In the genomic region with DNA sequence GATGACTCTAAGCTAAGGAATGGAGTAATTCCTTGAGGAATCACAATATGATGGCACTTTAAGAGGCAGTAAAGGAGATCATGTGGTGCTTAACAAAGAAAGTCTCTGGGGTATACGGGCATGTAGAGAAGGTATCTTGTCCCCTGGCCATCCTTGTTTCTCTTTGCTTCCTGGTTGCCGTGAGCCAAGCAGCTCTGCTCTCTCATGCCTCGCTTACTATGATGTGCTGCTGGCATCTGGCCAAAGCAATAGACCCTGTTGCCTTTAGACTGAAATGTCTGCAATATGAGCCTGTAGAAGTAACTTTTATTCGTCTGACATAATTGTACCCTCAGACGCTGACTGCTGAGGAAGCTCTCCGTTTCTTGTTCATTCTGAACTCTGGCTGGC, we compare ENCODE assay signal across 26 mouse cellular contexts. TPM values are rescaled to one million over a fixed set of nuclear protein-coding genes. Genes with fewer than 3 reads are reported as not detected.
DNase-seq lines count a peak whose midpoint lies in the region; ATAC-seq and TF ChIP-seq lines count a peak whose summit lies in the region.
"Had no signal": no experiment of that assay in that cellular context is flagged by ENCODE, and none has a peak within 500 bp of the region (broad histone marks: within the 10 kb centered on the region; RNA-seq: fewer than 3 reads in every experiment).

No protein-coding gene starts in this region.

- TF ChIP-seq CTCF in Patski (IDR thresholded peaks at IDR 0.05), result no peak

- CTCF ChIA-PET in Patski (lab: Charles Lee), result interaction anchor here (0.7 to 1.6 kb wide), 2 partner anchors 9 to 21 kb away, joined by 3 read pairs; no protein-coding TSS in a partner anchor

- no peaks in the 10 kb centered on the region for H3K27me3 ChIP-seq in kidney, embryonic 14.5 days (ENCODE audit: control insufficient read depth, insufficient read depth, low read length)
- no peaks in the 10 kb centered on the region for H3K27me3 ChIP-seq in midbrain, embryonic 11.5 days (ENCODE audit: control insufficient read depth, insufficient read depth, low read length)
- H3K27me3 ChIP-seq in midbrain, embryonic 13.5 days, result no peaks in the 10 kb centered on the region
- H3K27me3 ChIP-seq in Patski, result no peaks in the 10 kb centered on the region
- H3K27me3 ChIP-seq in limb, embryonic 14.5 days (ENCODE audit: control insufficient read depth, insufficient read depth, low read length), result no peaks in the 10 kb centered on the region
- H3K27me3 ChIP-seq: embryonic facial prominence, embryonic 13.5 days; forebrain, embryonic 15.5 days; limb, embryonic 15.5 days; lung, embryonic 15.5 days had no signal

- TF ChIP-seq POLR2A in limb, embryonic 14.5 days (IDR thresholded peaks at IDR 0.05; ENCODE audit: borderline replicate concordance, extremely low read depth, insufficient read depth, insufficient read length), result no peak

- no peaks in the 10 kb centered on the region; the same call in 1 of the 2 replicates for H3K9me3 ChIP-seq in kidney, embryonic 14.5 days (ENCODE audit: control insufficient read depth, low read length)
- no peaks in the 10 kb centered on the region for H3K9me3 ChIP-seq in midbrain, embryonic 11.5 days (ENCODE audit: control insufficient read depth, low read length)
- H3K9me3 ChIP-seq in midbrain, embryonic 13.5 days, result 0 out of 2 replicates have a peak, but pooled peaks cover 3% of the 10 kb centered on the region
- H3K9me3 ChIP-seq in limb, embryonic 14.5 days (ENCODE audit: control insufficient read depth, low read length), result no peaks in the 10 kb centered on the region
- H3K9me3 ChIP-seq: embryonic facial prominence, embryonic 13.5 days; forebrain, embryonic 15.5 days; limb, embryonic 15.5 days; lung, embryonic 15.5 days had no signal

- H3K36me3 ChIP-seq in kidney, embryonic 14.5 days (ENCODE audit: control insufficient read depth, insufficient read depth, low read length), result no peaks in the 10 kb centered on the region
- H3K36me3 ChIP-seq in midbrain, embryonic 11.5 days (ENCODE audit: control insufficient read depth, insufficient read depth, low read length), result no peaks in the 10 kb centered on the region
- H3K36me3 ChIP-seq in midbrain, embryonic 13.5 days, result no peaks in the 10 kb centered on the region
- H3K36me3 ChIP-seq in limb, embryonic 14.5 days (ENCODE audit: control insufficient read depth, insufficient read depth, low read length), result no peaks in the 10 kb centered on the region
- H3K36me3 ChIP-seq: embryonic facial prominence, embryonic 13.5 days; forebrain, embryonic 15.5 days; limb, embryonic 15.5 days; lung, embryonic 15.5 days had no signal

- no peak overlapping the region for H3K9ac ChIP-seq in kidney, embryonic 14.5 days (ENCODE audit: low read depth, low read length)
- no peak overlapping the region for H3K9ac ChIP-seq in midbrain, embryonic 11.5 days (ENCODE audit: low read length)
- H3K9ac ChIP-seq in midbrain, embryonic 13.5 days (replicated peaks), result no peak overlapping the region
- H3K9ac ChIP-seq in limb, embryonic 14.5 days (ENCODE audit: low read depth, low read length, severe bottlenecking), result no peak overlapping the region
- H3K9ac ChIP-seq: embryonic facial prominence, embryonic 13.5 days; forebrain, embryonic 15.5 days; limb, embryonic 15.5 days; liver, embryonic 14.5 days; lung, embryonic 15.5 days had no signal

- 0 out of 2 replicates have a peak overlapping the region, but pooled peaks have one; percentile 14 for H3K27ac ChIP-seq in kidney, embryonic 14.5 days (ENCODE audit: low read depth, low read length)
- H3K27ac ChIP-seq in midbrain, embryonic 11.5 days (ENCODE audit: low read depth, low read length), result no peak overlapping the region
- H3K27ac ChIP-seq in midbrain, embryonic 13.5 days, result no peak overlapping the region
- no peak overlapping the region for H3K27ac ChIP-seq in limb, embryonic 14.5 days (replicated peaks; ENCODE audit: low read depth, low read length)
- H3K27ac ChIP-seq: embryonic facial prominence, embryonic 13.5 days; forebrain, embryonic 15.5 days; limb, embryonic 15.5 days; liver, embryonic 14.5 days; lung, embryonic 15.5 days; stomach, postnatal 0 days had no signal

- peak; percentile 65 for ATAC-seq in kidney, embryonic 14.5 days (ENCODE audit: low FRiP score, low TSS enrichment)
- no peak for ATAC-seq in midbrain, embryonic 11.5 days (ENCODE audit: low FRiP score)
- no peak for ATAC-seq in midbrain, embryonic 13.5 days
- peak; percentile 61 for ATAC-seq in Patski
- peak; percentile 26; the same call in 1 of the 2 replicates for ATAC-seq in limb, embryonic 14.5 days (ENCODE audit: low FRiP score, low read depth)
- ATAC-seq: forebrain, embryonic 15.5 days; hindbrain, embryonic 16.5 days; intestine, embryonic 16.5 days had no signal

- no peak overlapping the region for H3K4me3 ChIP-seq in kidney, embryonic 14.5 days (ENCODE audit: low read length)
- no peak overlapping the region for H3K4me3 ChIP-seq in midbrain, embryonic 11.5 days (ENCODE audit: low read depth, low read length)
- no peak overlapping the region for H3K4me3 ChIP-seq in midbrain, embryonic 13.5 days (replicated peaks)
- H3K4me3 ChIP-seq in limb, embryonic 14.5 days (replicated peaks; ENCODE audit: low read length), result no peak overlapping the region
- H3K4me3 ChIP-seq: embryonic facial prominence, embryonic 13.5 days; forebrain, embryonic 15.5 days; limb, embryonic 15.5 days; lung, embryonic 15.5 days had no signal

- WGBS in kidney, embryonic 14.5 days, result 30% methylated on average over 6 of the region's 6 CpGs
- WGBS in midbrain, embryonic 11.5 days, result 91% methylated on average over 6 of the region's 6 CpGs
- 84% methylated on average over 6 of the region's 6 CpGs for WGBS in midbrain, embryonic 13.5 days
- WGBS in limb, embryonic 14.5 days, result 19% methylated on average over 6 of the region's 6 CpGs

- H3K4me2 ChIP-seq in kidney, embryonic 14.5 days (replicated peaks; ENCODE audit: low read depth, low read length), result no peak overlapping the region
- no peak overlapping the region for H3K4me2 ChIP-seq in midbrain, embryonic 11.5 days
- no peak overlapping the region for H3K4me2 ChIP-seq in midbrain, embryonic 13.5 days (replicated peaks)
- H3K4me2 ChIP-seq in limb, embryonic 14.5 days (replicated peaks; ENCODE audit: low read depth, low read length, severe bottlenecking), result no peak overlapping the region
- H3K4me2 ChIP-seq: embryonic facial prominence, embryonic 13.5 days; forebrain, embryonic 15.5 days; heart, embryonic 11.5 days; limb, embryonic 15.5 days; lung, embryonic 15.5 days had no signal

- DNase-seq in kidney, postnatal 25 days, result no peak
- peak; percentile 14 for DNase-seq in midbrain, embryonic 11.5 days (ENCODE audit: low spot score, missing footprints)
- DNase-seq in Patski (ENCODE audit: low read depth, low spot score), result peak; percentile 35
- DNase-seq in limb, embryonic 14.5 days (ENCODE audit: low spot score), result peak; percentile 51
- DNase-seq in right cerebral cortex, postnatal 36 days (ENCODE audit: low spot score in 2 of 2), result no peak
- DNase-seq: cerebellum, adult 11-12 months; cerebellum, postnatal 25 days; gastrocnemius, postnatal 10 days; heart, adult 11 months; kidney, postnatal 36 days; layer of hippocampus, postnatal 36 days; lung, postnatal 4 days; right cerebral cortex, postnatal 4 days; thymus, adult 2 months; thymus, postnatal 4 days had no signal

- POLR2A ChIA-PET in Patski (lab: Charles Lee), result interaction anchor here (1.1 kb wide), 1 partner anchor 12 kb away, joined by 3 read pairs; no protein-coding TSS in a partner anchor

- H3K4me1 ChIP-seq in kidney, embryonic 14.5 days (ENCODE audit: control insufficient read depth, insufficient read depth, low read length), result no peaks in the 10 kb centered on the region
- H3K4me1 ChIP-seq in midbrain, embryonic 11.5 days (ENCODE audit: control insufficient read depth, insufficient read depth, low read length), result no peaks in the 10 kb centered on the region
- H3K4me1 ChIP-seq in midbrain, embryonic 13.5 days (replicated peaks), result no peaks in the 10 kb centered on the region
- H3K4me1 ChIP-seq in limb, embryonic 14.5 days (ENCODE audit: control insufficient read depth, insufficient read depth, low read length), result 0 out of 2 replicates have a peak, but pooled peaks cover 4% of the 10 kb centered on the region
- H3K4me1 ChIP-seq: forebrain, embryonic 15.5 days; limb, embryonic 15.5 days had no signal

- in situ Hi-C loops in Patski (cut with MboI; ENCODE audit: low pct_unique_long_range_greater_than_20kb), result no loop called here

RNA-seq across cellular contexts. Expression of a gene that starts 11.5 kb away (rescaled TPM):
- polyA plus RNA-seq in kidney, embryonic 14.5 days (2014; fragmentation: Nextera tagmentation; extraction: Ambion mirVana), result 16.1 and 17.6 TPM in 2 replicates
- polyA plus RNA-seq in midbrain, embryonic 11.5 days (2014; fragmentation: Nextera tagmentation; extraction: Ambion mirVana), result 16.5 and 18.2 TPM in 2 replicates
- polyA plus RNA-seq in midbrain, embryonic 13.5 days (2015; fragmentation: Nextera tagmentation; extraction: Ambion mirVana), result 10.5 and 14.6 TPM in 2 replicates
- 2.2 TPM for polyA plus RNA-seq in Patski (2021)
- 11.9 and 17.1 TPM in 2 replicates for polyA plus RNA-seq in limb, embryonic 14.5 days (2012; rRNA removed)
- polyA plus RNA-seq in limb, embryonic 14.5 days (2014; fragmentation: Nextera tagmentation; extraction: Ambion mirVana), result 10.1 and 15.4 TPM in 2 replicates

Comparison
In these comparisons a context has a peak if more than half of its experiments do, and no peak if none do; other contexts are left out.
1. ATAC-seq: peak in kidney, embryonic 14.5 days (single experiment), Patski (single experiment) and limb, embryonic 14.5 days (single experiment); none in midbrain, embryonic 11.5 days (single experiment) and midbrain, embryonic 13.5 days (single experiment).
2. DNase-seq: peak in midbrain, embryonic 11.5 days (single experiment), Patski (single experiment) and limb, embryonic 14.5 days (single experiment); none in kidney, postnatal 25 days (0 of 2) and right cerebral cortex, postnatal 36 days (0 of 2).